Mouse (Mus musculus) heart, embryonic 16.5 days (tissue): Measurements from ENCODE around the gene Peli3. TPM values are rescaled to one million over a fixed set of nuclear protein-coding genes. Genes with fewer than 3 reads are reported as not detected.
A peak's percentile ranks its signal among the peaks of the same experiment; 100 is the strongest.
"Not testable (repeated sequence)": the region's sequence is repeated elsewhere in the genome, so short reads cannot be mapped to it uniquely, and the experiment has no call there.

Source experiments
- ATAC-seq: fragments of 200-750 bp; cut with Nextera tagmentation; replicated peaks from 2 replicates; pipeline ENCODE4 v1.8.0; 2017; ENCODE audit warnings: moderate number of reproducible peaks; ENCODE audit not compliant: insufficient read depth, low FRiP score; ENCODE audit errors: extremely low read depth
- H3K27ac ChIP-seq: fragments of 300-500 bp; sonication (generic); 2 replicates; pipeline ENCODE4 v1.5.1; 2014; ENCODE audit warnings: mild to moderate bottlenecking, low read length, control low read depth, moderate library complexity
- H3K27me3 ChIP-seq: fragments of 300-500 bp; sonication (generic); 2 replicates; pipeline ENCODE4 v1.6.1; 2014; ENCODE audit warnings: low read length, mixed read lengths; ENCODE audit not compliant: control insufficient read depth, insufficient read depth
- H3K36me3 ChIP-seq: fragments of 300-500 bp; sonication (generic); 2 replicates; pipeline ENCODE4 v1.6.1; 2014; ENCODE audit not compliant: control insufficient read depth, insufficient read depth
- H3K4me1 ChIP-seq: fragments of 300-500 bp; sonication (generic); 2 replicates; pipeline ENCODE4 v1.6.1; 2014; ENCODE audit warnings: low read length, mixed read lengths; ENCODE audit not compliant: control insufficient read depth, insufficient read depth
- H3K4me2 ChIP-seq: fragments of 300-500 bp; sonication (generic); 2 replicates; pipeline ENCODE4 v1.6.1; 2014; ENCODE audit warnings: low read depth, mild to moderate bottlenecking, control low read depth, low read length
- H3K4me3 ChIP-seq: fragments of 300-500 bp; sonication (generic); 2 replicates; pipeline ENCODE4 v1.5.1; 2014; ENCODE audit warnings: mild to moderate bottlenecking, control low read depth, low read length
- H3K9ac ChIP-seq: fragments of 300-500 bp; sonication (generic); 2 replicates; pipeline ENCODE4 v1.6.1; 2014; ENCODE audit warnings: low read length, control low read depth
- H3K9me3 ChIP-seq: fragments of 300-500 bp; sonication (generic); replicated peaks from 2 replicates; pipeline ENCODE4 v1.6.1; 2016; ENCODE audit warnings: low read length; ENCODE audit not compliant: control insufficient read depth
- WGBS: fragments of 180-500 bp; shearing (Covaris S2); extraction: QIAGEN DNeasy Blood & Tissue Kit; methylation state at CpG from one replicate; pipeline ENCODE4 v1.1.7; 2014; 5-methylcytosine and 5-hydroxymethylcytosine counted together
- polyA plus RNA-seq: library from polyadenylated mRNA; unstranded; fragments of >200 nt; fragmentation: Nextera tagmentation; extraction: Ambion mirVana; gene quantifications from 2 replicates; pipeline ENCODE4 v1.2.1, GENCODE M21; 2015

Peli3 gene
- polyA plus RNA-seq, 1 experiment from 2014 or later: 0.51 TPM

- Histone ChIP-seq H3K27me3 (no peaks in the 10 kb centered on the region), H3K9ac (peak within 1 kb of the TSS; percentile 95), H3K4me3 (peak within 1 kb of the TSS; percentile 99), H3K36me3 (peaks cover 18% of the 10 kb centered on the region), H3K27ac (peak within 1 kb of the TSS; percentile 88), H3K9me3 (0 out of 2 replicates have a peak, but pooled peaks cover 3% of the 10 kb centered on the region), H3K4me1 (peaks cover 8% of the 10 kb centered on the region), H3K4me2 (peak within 1 kb of the TSS; percentile 83)
- under 1% methylated on average over 34 of the region's 34 CpGs for WGBS
- ATAC-seq: peak; percentile 95
Measured at GRCm38 (mm10) chr19:4961928-4962601, 19.1 kb upstream of the Peli3 start, which contains the start of gene Mrpl11. Gene Mrpl11, plus strand, starts transcription at chr19:4962147.

- H3K4me1 ChIP-seq, H3K9me3 ChIP-seq, ATAC-seq, H3K9ac ChIP-seq, H3K4me3 ChIP-seq, H3K4me2 ChIP-seq, H3K36me3 ChIP-seq, H3K27ac ChIP-seq, H3K27me3 ChIP-seq: not testable (repeated sequence)
- 81% methylated on average over 9 of the region's 9 CpGs for WGBS
Measured at GRCm38 (mm10) chr19:4948641-4949040, 5.7 kb upstream of the Peli3 start.

- no peak overlapping the region for H3K9ac ChIP-seq
- no peaks in the 10 kb centered on the region for H3K36me3 ChIP-seq
- peaks cover 8% of the 10 kb centered on the region for H3K27me3 ChIP-seq
- no peaks in the 10 kb centered on the region for H3K9me3 ChIP-seq
- H3K27ac ChIP-seq: no peak overlapping the region
- no peak overlapping the region for H3K4me3 ChIP-seq
- 41% methylated on average over 6 of the region's 6 CpGs for WGBS
- no peak for ATAC-seq
- no peak overlapping the region for H3K4me2 ChIP-seq
- H3K4me1 ChIP-seq: no peaks in the 10 kb centered on the region; the same call in 1 of the 2 replicates
Measured at GRCm38 (mm10) chr19:4945540-4945939, 2.6 kb upstream of the Peli3 start.

GRCm38 (mm10) chr19:4943253-4943588, 294 bp upstream of the Peli3 start:
- Histone ChIP-seq H3K9me3 (no peaks in the 10 kb centered on the region), H3K4me3 (peak overlapping the region; percentile 75), H3K27me3 (peaks cover 12% of the 10 kb centered on the region), H3K9ac (peak overlapping the region; percentile 63), H3K36me3 (no peaks in the 10 kb centered on the region), H3K4me1 (no peaks in the 10 kb centered on the region; the same call in 1 of the 2 replicates), H3K4me2 (peak overlapping the region; percentile 99), H3K27ac (no peak overlapping the region)
- ATAC-seq: no peak
- WGBS: 14% methylated on average over 13 of the region's 13 CpGs

- Histone ChIP-seq H3K36me3 (no peaks in the 10 kb centered on the region), H3K4me2 (no peak overlapping the region), H3K9ac (no peak overlapping the region), H3K27ac (no peak overlapping the region), H3K27me3 (peaks cover 12% of the 10 kb centered on the region), H3K9me3 (no peaks in the 10 kb centered on the region), H3K4me3 (no peak overlapping the region), H3K4me1 (no peaks in the 10 kb centered on the region; the same call in 1 of the 2 replicates)
- ATAC-seq: no peak
- WGBS: 79% methylated on average over 17 of the region's 17 CpGs
Measured at GRCm38 (mm10) chr19:4937444-4938310, 5.2 kb downstream of the Peli3 start.

GRCm38 (mm10) chr19:4936896-4937295, 6.0 kb downstream of the Peli3 start:
- H3K27me3 ChIP-seq: peaks cover 7% of the 10 kb centered on the region
- H3K9ac ChIP-seq: no peak overlapping the region
- H3K4me3 ChIP-seq: no peak overlapping the region
- no peaks in the 10 kb centered on the region for H3K4me1 ChIP-seq
- no peak overlapping the region for H3K4me2 ChIP-seq
- no peak overlapping the region for H3K27ac ChIP-seq
- ATAC-seq: no peak
- H3K36me3 ChIP-seq: no peaks in the 10 kb centered on the region
- H3K9me3 ChIP-seq: no peaks in the 10 kb centered on the region
- WGBS: 75% methylated on average over 2 of the region's 2 CpGs

- Histone ChIP-seq H3K27me3 (no peaks in the 10 kb centered on the region), H3K9ac (peak overlapping the region; percentile 82), H3K9me3 (no peaks in the 10 kb centered on the region), H3K27ac (peak overlapping the region; percentile 66), H3K4me2 (peak overlapping the region; percentile 84), H3K36me3 (peaks cover 7% of the 10 kb centered on the region), H3K4me1 (peaks cover 16% of the 10 kb centered on the region), H3K4me3 (peak overlapping the region; percentile 82)
- WGBS: 62% methylated on average over 5 of the region's 5 CpGs
- ATAC-seq: no peak; the same call in 1 of the 2 replicates
Measured at GRCm38 (mm10) chr19:4928781-4929180, 14.1 kb downstream of the Peli3 start.

GRCm38 (mm10) chr19:4927904-4928531, 14.9 kb downstream of the Peli3 start, which contains the start of gene Dpp3:
Gene Dpp3, minus strand, starts transcription at chr19:4928287.
- peak; percentile 99 for ATAC-seq
- under 1% methylated on average over 32 of the region's 32 CpGs for WGBS
- Histone ChIP-seq H3K9ac (peak within 1 kb of the TSS; percentile 82), H3K4me3 (peak within 1 kb of the TSS; percentile 82), H3K9me3 (no peaks in the 10 kb centered on the region), H3K27me3 (no peaks in the 10 kb centered on the region), H3K36me3 (peaks cover 7% of the 10 kb centered on the region), H3K4me2 (peak within 1 kb of the TSS; percentile 84), H3K4me1 (peaks cover 16% of the 10 kb centered on the region), H3K27ac (peak within 1 kb of the TSS; percentile 66)
